Mouse (Mus musculus): Measurements from ENCODE around the gene Scn3a. TPM values are rescaled to one million over a fixed set of nuclear protein-coding genes. Genes with fewer than 3 reads are reported as not detected.
A peak's percentile ranks its signal among the peaks of the same experiment; 100 is the strongest.

Scn3a gene
- total and polyA plus RNA-seq, 3 experiments, result 0.13 to 0.33 (median 0.24) TPM

DNA sequence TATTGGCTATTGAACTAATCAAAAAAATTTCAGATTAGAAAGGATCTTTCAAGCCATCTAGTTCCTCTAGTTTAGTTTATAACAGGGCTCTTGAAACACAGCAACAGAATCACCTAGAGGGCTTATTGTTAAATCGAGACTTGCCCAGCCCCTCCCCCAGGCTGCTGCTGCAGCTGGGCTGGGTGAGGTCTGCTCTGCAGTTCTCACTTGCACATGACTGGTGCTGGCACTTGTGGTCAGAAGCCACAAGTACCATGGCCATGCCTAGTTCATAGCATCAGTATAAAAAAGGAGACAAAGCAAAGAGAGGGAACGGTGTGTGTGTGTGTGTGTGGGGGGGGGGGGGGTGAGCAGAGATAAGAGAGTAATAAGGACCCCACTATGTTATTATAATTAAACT is 15.7 kb downstream of the Scn3a start:
- no peak overlapping the region for H3K27ac ChIP-seq (ENCODE audit: insufficient read depth, low read depth)
- dilution Hi-C loops (cut with MboI; ENCODE audit: extremely low pct_ligation_motif_present, extremely low pct_unique_long_range_greater_than_20kb, low sequenced_read_pairs), result no loop called here
- DNase-seq (ENCODE audit: extremely low read depth), result peak; percentile 73

DNA sequence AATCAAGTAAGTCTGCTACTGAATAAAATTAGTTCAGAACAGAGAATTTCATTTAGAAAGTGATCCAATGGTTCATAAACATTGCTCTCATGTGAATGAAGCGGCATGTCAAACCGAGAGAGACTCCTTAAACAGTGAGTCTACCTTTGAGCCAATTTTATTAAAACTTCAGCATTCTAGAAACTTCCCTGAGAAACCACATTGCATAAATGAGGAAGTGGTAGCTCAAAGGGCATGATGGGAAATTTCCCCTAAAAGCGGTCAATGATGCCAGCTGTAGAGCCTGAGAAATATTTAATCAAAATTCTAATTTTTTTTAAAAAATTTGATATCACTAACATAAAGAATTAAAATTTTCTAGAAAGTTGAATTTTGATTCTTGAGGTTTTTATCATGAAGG is 16.9 kb downstream of the Scn3a start:
- H3K27ac ChIP-seq (ENCODE audit: insufficient read depth, low read depth), result no peak overlapping the region
- no peak overlapping the region for H3K9ac ChIP-seq (ENCODE audit: insufficient read depth, low read depth)
- TF ChIP-seq CTCF (conservative IDR thresholded peaks at IDR 0.05 in 1 of 2, IDR thresholded peaks at IDR 0.05 in 1 of 2; ENCODE audit: low read depth in 2 of 2, low read length in 2 of 2) (no peak), E2F4 (IDR thresholded peaks at IDR 0.05; ENCODE audit: insufficient replicate concordance, low read depth, low read length) (no peak), ZKSCAN1 (IDR thresholded peaks at IDR 0.05; ENCODE audit: borderline replicate concordance, low read depth, low read length) (no peak), ZMIZ1 (IDR thresholded peaks at IDR 0.05; ENCODE audit: low read depth, low read length) (no peak), IRF4 (IDR thresholded peaks at IDR 0.05; ENCODE audit: low read depth, low read length) (peak; percentile 48; the same call in 1 of the 2 replicates), EP300 (IDR thresholded peaks at IDR 0.05; ENCODE audit: low read length) (peak; percentile 63)
- H3K4me1 ChIP-seq (ENCODE audit: control insufficient read depth in 1 of 2, insufficient read depth in 2 of 2), result peaks cover 0 to 32% of the 10 kb centered on the region in 2 experiments; a peak in 2 of 4 replicates
- H3K79me2 ChIP-seq (replicated peaks; ENCODE audit: control insufficient read depth, extremely low read depth, insufficient read depth, poor library complexity, severe bottlenecking), result no peaks in the 10 kb centered on the region
- DNase-seq (ENCODE audit: extremely low read depth), result peak; percentile 57
- dilution Hi-C loops (cut with MboI; ENCODE audit: extremely low pct_ligation_motif_present, extremely low pct_unique_long_range_greater_than_20kb, low sequenced_read_pairs), result no loop called here
- no peaks in the 10 kb centered on the region for H3K9me3 ChIP-seq (replicated peaks; ENCODE audit: low read length)
- no peak overlapping the region for H3K4me2 ChIP-seq (ENCODE audit: insufficient read depth, low read depth, poor library complexity, severe bottlenecking)
- no peaks in the 10 kb centered on the region for H3K36me3 ChIP-seq (replicated peaks in 1 of 2; ENCODE audit: control insufficient read depth in 1 of 2, insufficient read depth in 1 of 2, low read length in 1 of 2)
- in situ Hi-C loops (cut with MboI; ENCODE audit: low pct_ligation_motif_present, low pct_unique_long_range_greater_than_20kb, low sequenced_read_pairs), result loop anchor here (25.0 kb wide), 1 partner anchor 413 kb away; no protein-coding TSS in a partner anchor
- no peaks in the 10 kb centered on the region for H3K27me3 ChIP-seq (replicated peaks)
- no peak overlapping the region for H3K4me3 ChIP-seq (replicated peaks in 1 of 3; ENCODE audit: low read depth in 2 of 3, low read length in 2 of 3, poor library complexity in 1 of 3)

More for the DNA sequence above, 15.7 kb downstream of the Scn3a start:
- TF ChIP-seq CHD2 (IDR thresholded peaks at IDR 0.05; ENCODE audit: low read length) (peak; percentile 54; the same call in 1 of the 2 replicates), GABPA (IDR thresholded peaks at IDR 0.05; ENCODE audit: insufficient replicate concordance, low read depth, low read length) (no peak), BHLHE40 (IDR thresholded peaks at IDR 0.05; ENCODE audit: low read depth, low read length) (peak; percentile 87)
- Histone ChIP-seq H3K27me3 (replicated peaks) (no peaks in the 10 kb centered on the region), H3K9me3 (replicated peaks; ENCODE audit: low read length) (no peaks in the 10 kb centered on the region), H3K9ac (ENCODE audit: insufficient read depth, low read depth) (no peak overlapping the region), H3K79me2 (replicated peaks; ENCODE audit: control insufficient read depth, extremely low read depth, insufficient read depth, poor library complexity, severe bottlenecking) (no peaks in the 10 kb centered on the region), H3K4me2 (ENCODE audit: insufficient read depth, low read depth, poor library complexity, severe bottlenecking) (no peak overlapping the region), H3K4me3 (replicated peaks in 1 of 3; ENCODE audit: low read depth in 2 of 3, low read length in 2 of 3, poor library complexity in 1 of 3) (no peak overlapping the region), H3K36me3 (replicated peaks in 1 of 2; ENCODE audit: control insufficient read depth in 1 of 2, insufficient read depth in 1 of 2, low read length in 1 of 2) (no peaks in the 10 kb centered on the region), H3K4me1 (ENCODE audit: control insufficient read depth in 1 of 2, insufficient read depth in 2 of 2) (peaks cover 0 to 28% of the 10 kb centered on the region in 2 experiments; a peak in 2 of 4 replicates)
- in situ Hi-C loops (cut with MboI; ENCODE audit: low pct_ligation_motif_present, low pct_unique_long_range_greater_than_20kb, low sequenced_read_pairs), result loop anchor here (25.0 kb wide), 1 partner anchor 414 kb away; no protein-coding TSS in a partner anchor

DNA sequence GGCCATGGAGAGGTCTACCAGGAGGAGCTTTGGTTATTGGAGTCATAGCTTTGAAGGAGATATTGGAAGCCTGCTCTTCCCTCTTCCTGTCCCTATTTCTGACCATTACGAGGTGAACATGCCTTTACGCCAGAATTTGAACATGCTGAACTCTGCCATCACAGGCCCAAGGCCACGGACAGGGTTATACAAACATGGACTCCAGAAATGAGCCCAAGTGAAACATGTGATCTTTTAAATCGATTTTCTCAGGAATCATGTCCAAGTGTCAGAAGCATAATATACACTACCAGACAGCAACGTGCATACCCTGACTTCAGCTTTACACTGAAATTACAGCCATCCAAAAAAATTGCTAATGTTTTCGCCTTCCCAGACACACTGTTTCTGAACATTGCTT is 18.8 kb downstream of the Scn3a start:
- Histone ChIP-seq H3K27ac (ENCODE audit: insufficient read depth, low read depth) (no peak overlapping the region), H3K79me2 (replicated peaks; ENCODE audit: control insufficient read depth, extremely low read depth, insufficient read depth, poor library complexity, severe bottlenecking) (no peaks in the 10 kb centered on the region), H3K9me3 (replicated peaks; ENCODE audit: low read length) (no peaks in the 10 kb centered on the region), H3K27me3 (replicated peaks) (no peaks in the 10 kb centered on the region), H3K4me2 (ENCODE audit: insufficient read depth, low read depth, poor library complexity, severe bottlenecking) (no peak overlapping the region), H3K9ac (ENCODE audit: insufficient read depth, low read depth) (no peak overlapping the region), H3K4me3 (replicated peaks in 1 of 3; ENCODE audit: low read depth in 2 of 3, low read length in 2 of 3, poor library complexity in 1 of 3) (no peak overlapping the region), H3K36me3 (replicated peaks in 1 of 2; ENCODE audit: control insufficient read depth in 1 of 2, insufficient read depth in 1 of 2, low read length in 1 of 2) (no peaks in the 10 kb centered on the region), H3K4me1 (ENCODE audit: control insufficient read depth in 1 of 2, insufficient read depth in 2 of 2) (peaks cover 0 to 43% of the 10 kb centered on the region in 2 experiments; a peak in 2 of 4 replicates)
- in situ Hi-C loops (cut with MboI; ENCODE audit: low pct_ligation_motif_present, low pct_unique_long_range_greater_than_20kb, low sequenced_read_pairs) (no loop called here), dilution Hi-C loops (cut with MboI; ENCODE audit: extremely low pct_ligation_motif_present, extremely low pct_unique_long_range_greater_than_20kb, low sequenced_read_pairs) (no loop called here)
- no peak for TF ChIP-seq MAFK (IDR thresholded peaks at IDR 0.05; ENCODE audit: insufficient replicate concordance, low read length)
- TF ChIP-seq RAD21 (IDR thresholded peaks at IDR 0.05; ENCODE audit: low read depth, low read length), result no peak
- TF ChIP-seq USF1 (IDR thresholded peaks at IDR 0.05; ENCODE audit: low read depth, low read length), result no peak
- no peak for TF ChIP-seq ZC3H11A (IDR thresholded peaks at IDR 0.05; ENCODE audit: low read depth, low read length)
- DNase-seq (ENCODE audit: extremely low read depth), result no peak

Data from CH12.LX (cell line).